Mouse (Mus musculus): ENCODE measurements at regions not wholly inside any gene's neighbourhood (a gene's known extent, or its start where the extent isn't known, plus 50 kb on each side); places are given as distances from the start of the nearest gene placed in this dataset.

- no peak for DNase-seq (ENCODE audit: low spot score)
Observed at GRCm38 (mm10) chr15:24793381-24793780, 620.2 kb downstream of the Basp1 start.

DNA sequence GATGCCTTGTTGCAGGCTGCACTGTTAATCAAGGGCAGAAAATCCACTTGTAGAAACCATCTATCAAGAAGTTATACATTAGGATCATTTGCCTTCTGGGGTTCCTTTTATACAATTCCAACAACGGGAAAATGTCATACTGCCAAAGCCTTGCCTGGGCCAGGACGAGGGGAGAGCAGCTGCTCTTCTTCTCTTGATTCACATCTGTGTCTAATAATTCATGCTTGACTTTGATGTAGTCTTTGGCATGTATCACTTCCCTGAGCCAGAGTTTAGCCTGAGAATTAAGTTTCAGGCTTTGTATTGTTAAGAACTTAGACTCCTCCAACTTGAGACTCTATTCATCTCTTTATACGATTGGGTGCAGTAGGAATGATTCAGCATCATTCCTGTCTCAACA lies 627.2 kb downstream of the Basp1 start:
- no peaks in the 10 kb centered on the region for H3K4me1 ChIP-seq (replicated peaks; ENCODE audit: control insufficient read depth, insufficient read depth, low read length)

More at GRCm38 (mm10) chr15:24793381-24793780, 620.2 kb downstream of the Basp1 start:
- no peak for ATAC-seq (replicated peaks; ENCODE audit: low FRiP score)
- H3K4me1 ChIP-seq (replicated peaks; ENCODE audit: control insufficient read depth, insufficient read depth, low read length), result no peaks in the 10 kb centered on the region
- 86% methylated on average over 4 of the region's 4 CpGs for WGBS
- no peaks in the 10 kb centered on the region for H3K27me3 ChIP-seq (replicated peaks; ENCODE audit: control insufficient read depth, insufficient read depth, low read length)
- H3K27ac ChIP-seq (ENCODE audit: low read depth, low read length), result no peak overlapping the region
- no peaks in the 10 kb centered on the region for H3K36me3 ChIP-seq (ENCODE audit: control insufficient read depth, insufficient read depth, low read length)
- no peak overlapping the region for H3K4me3 ChIP-seq (ENCODE audit: low read depth, low read length)
- H3K4me2 ChIP-seq, result no peak overlapping the region
- no peak overlapping the region for H3K9ac ChIP-seq (ENCODE audit: low read depth, low read length)
- no peaks in the 10 kb centered on the region for H3K9me3 ChIP-seq (ENCODE audit: control insufficient read depth, low read length)

DNA sequence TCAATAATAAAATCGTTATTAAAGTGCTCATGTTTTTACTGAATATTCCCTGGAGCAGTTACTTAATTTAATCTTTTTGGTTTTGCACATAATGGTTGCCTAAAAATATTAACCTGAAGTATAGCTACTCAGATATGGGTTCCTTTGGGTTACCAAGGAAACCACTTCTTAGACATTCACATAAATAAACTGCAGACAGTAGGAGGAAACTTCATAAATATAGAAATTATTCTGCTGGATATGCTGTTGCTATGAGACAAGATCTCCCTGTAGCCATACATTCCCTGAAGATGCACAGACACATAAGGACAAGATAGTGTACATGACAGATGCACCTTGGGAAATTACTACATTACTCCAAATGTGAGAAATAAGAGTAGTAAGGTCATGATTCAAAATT lies 635.3 kb downstream of the Basp1 start:
- no peak overlapping the region for H3K4me2 ChIP-seq
- 70% methylated on average over 1 of the region's 1 CpGs for WGBS
- no peak for DNase-seq (ENCODE audit: low spot score)

More for the DNA sequence above, 627.2 kb downstream of the Basp1 start:
- no peak overlapping the region for H3K4me3 ChIP-seq (ENCODE audit: low read depth, low read length)
- H3K27ac ChIP-seq (ENCODE audit: low read depth, low read length), result no peak overlapping the region
- DNase-seq (ENCODE audit: low spot score), result no peak
- no peaks in the 10 kb centered on the region for H3K36me3 ChIP-seq (ENCODE audit: control insufficient read depth, insufficient read depth, low read length)
- no peaks in the 10 kb centered on the region for H3K27me3 ChIP-seq (replicated peaks; ENCODE audit: control insufficient read depth, insufficient read depth, low read length)
- H3K9me3 ChIP-seq (ENCODE audit: control insufficient read depth, low read length), result no peaks in the 10 kb centered on the region
- ATAC-seq (replicated peaks; ENCODE audit: low FRiP score), result no peak
- no peak overlapping the region for H3K4me2 ChIP-seq
- H3K9ac ChIP-seq (ENCODE audit: low read depth, low read length), result no peak overlapping the region
- WGBS, result 68% methylated on average over 3 of the region's 3 CpGs

GRCm38 (mm10) chr15:24751480-24752157 lies 661.9 kb downstream of the Basp1 start:
- H3K27ac ChIP-seq (ENCODE audit: low read depth, low read length), result no peak overlapping the region
- H3K9ac ChIP-seq (ENCODE audit: low read depth, low read length), result no peak overlapping the region
- H3K36me3 ChIP-seq (ENCODE audit: control insufficient read depth, insufficient read depth, low read length), result no peaks in the 10 kb centered on the region
- H3K4me3 ChIP-seq (ENCODE audit: low read depth, low read length), result no peak overlapping the region
- H3K4me2 ChIP-seq, result no peak overlapping the region
- H3K27me3 ChIP-seq (replicated peaks; ENCODE audit: control insufficient read depth, insufficient read depth, low read length), result no peaks in the 10 kb centered on the region
- ATAC-seq (replicated peaks; ENCODE audit: low FRiP score) (no peak), DNase-seq (ENCODE audit: low spot score) (no peak)
- no peaks in the 10 kb centered on the region for H3K9me3 ChIP-seq (ENCODE audit: control insufficient read depth, low read length)
- WGBS, result 30% methylated on average over 2 of the region's 2 CpGs
- no peaks in the 10 kb centered on the region for H3K4me1 ChIP-seq (replicated peaks; ENCODE audit: control insufficient read depth, insufficient read depth, low read length)

More for the DNA sequence above, 635.3 kb downstream of the Basp1 start:
- no peaks in the 10 kb centered on the region for H3K9me3 ChIP-seq (ENCODE audit: control insufficient read depth, low read length)
- H3K36me3 ChIP-seq (ENCODE audit: control insufficient read depth, insufficient read depth, low read length), result no peaks in the 10 kb centered on the region
- ATAC-seq (replicated peaks; ENCODE audit: low FRiP score), result no peak
- no peaks in the 10 kb centered on the region for H3K4me1 ChIP-seq (replicated peaks; ENCODE audit: control insufficient read depth, insufficient read depth, low read length)
- H3K4me3 ChIP-seq (ENCODE audit: low read depth, low read length), result no peak overlapping the region
- H3K27ac ChIP-seq (ENCODE audit: low read depth, low read length), result no peak overlapping the region
- no peaks in the 10 kb centered on the region for H3K27me3 ChIP-seq (replicated peaks; ENCODE audit: control insufficient read depth, insufficient read depth, low read length)
- H3K9ac ChIP-seq (ENCODE audit: low read depth, low read length), result no peak overlapping the region

GRCm38 (mm10) chr15:24743240-24743639 lies 670.3 kb downstream of the Basp1 start:
- no peaks in the 10 kb centered on the region for H3K27me3 ChIP-seq (replicated peaks; ENCODE audit: control insufficient read depth, insufficient read depth, low read length)
- no peaks in the 10 kb centered on the region for H3K36me3 ChIP-seq (ENCODE audit: control insufficient read depth, insufficient read depth, low read length)
- no peaks in the 10 kb centered on the region for H3K9me3 ChIP-seq (ENCODE audit: control insufficient read depth, low read length)
- no peak overlapping the region for H3K9ac ChIP-seq (ENCODE audit: low read depth, low read length)
- no peaks in the 10 kb centered on the region for H3K4me1 ChIP-seq (replicated peaks; ENCODE audit: control insufficient read depth, insufficient read depth, low read length)
- WGBS, result 72% methylated on average over 6 of the region's 6 CpGs
- no peak for DNase-seq (ENCODE audit: low spot score)
- no peak overlapping the region for H3K27ac ChIP-seq (ENCODE audit: low read depth, low read length)
- H3K4me2 ChIP-seq, result no peak overlapping the region
- H3K4me3 ChIP-seq (ENCODE audit: low read depth, low read length), result no peak overlapping the region
- no peak for ATAC-seq (replicated peaks; ENCODE audit: low FRiP score)

GRCm38 (mm10) chr15:24725170-24725569 lies 688.4 kb downstream of the Basp1 start:
- Histone ChIP-seq H3K4me1 (replicated peaks; ENCODE audit: control insufficient read depth, insufficient read depth, low read length) (no peaks in the 10 kb centered on the region), H3K4me2 (no peak overlapping the region), H3K27me3 (replicated peaks; ENCODE audit: control insufficient read depth, insufficient read depth, low read length) (no peaks in the 10 kb centered on the region), H3K9ac (ENCODE audit: low read depth, low read length) (no peak overlapping the region), H3K4me3 (ENCODE audit: low read depth, low read length) (no peak overlapping the region), H3K36me3 (ENCODE audit: control insufficient read depth, insufficient read depth, low read length) (no peaks in the 10 kb centered on the region), H3K9me3 (ENCODE audit: control insufficient read depth, low read length) (no peaks in the 10 kb centered on the region), H3K27ac (ENCODE audit: low read depth, low read length) (no peak overlapping the region)
- DNase-seq (ENCODE audit: low spot score) (no peak), ATAC-seq (replicated peaks; ENCODE audit: low FRiP score) (no peak)
- 76% methylated on average over 4 of the region's 4 CpGs for WGBS

GRCm38 (mm10) chr15:24724664-24725063 lies 688.9 kb downstream of the Basp1 start:
- H3K9me3 ChIP-seq (ENCODE audit: control insufficient read depth, low read length), result no peaks in the 10 kb centered on the region
- H3K4me3 ChIP-seq (ENCODE audit: low read depth, low read length), result no peak overlapping the region

DNA sequence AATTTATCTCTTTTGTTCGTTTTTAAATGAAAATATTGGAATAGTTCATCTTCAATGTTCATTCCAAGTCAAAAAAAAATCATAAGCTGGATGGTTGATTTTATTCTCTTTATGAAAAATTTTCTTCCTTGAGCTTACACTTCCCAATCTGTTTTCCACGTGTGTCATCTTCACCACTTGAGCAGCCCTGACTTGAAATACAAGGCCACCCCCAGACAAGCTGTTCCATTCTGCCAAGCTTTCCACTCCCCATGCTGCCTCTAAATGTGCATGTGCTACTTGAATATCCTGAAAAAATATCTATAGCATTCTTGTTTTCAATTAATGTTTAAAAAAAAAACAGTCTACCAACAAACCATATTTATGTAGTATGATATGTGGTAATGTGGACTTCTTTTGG lies 693.2 kb downstream of the Basp1 start:
- DNase-seq (ENCODE audit: low spot score), result no peak
- no peaks in the 10 kb centered on the region for H3K27me3 ChIP-seq (replicated peaks; ENCODE audit: control insufficient read depth, insufficient read depth, low read length)
- 52% methylated on average over 2 of the region's 2 CpGs for WGBS
- no peak overlapping the region for H3K4me2 ChIP-seq
- H3K9ac ChIP-seq (ENCODE audit: low read depth, low read length), result no peak overlapping the region
- no peak overlapping the region for H3K27ac ChIP-seq (ENCODE audit: low read depth, low read length)
- no peaks in the 10 kb centered on the region for H3K36me3 ChIP-seq (ENCODE audit: control insufficient read depth, insufficient read depth, low read length)
- no peaks in the 10 kb centered on the region for H3K9me3 ChIP-seq (ENCODE audit: control insufficient read depth, low read length)
- H3K4me1 ChIP-seq (replicated peaks; ENCODE audit: control insufficient read depth, insufficient read depth, low read length), result no peaks in the 10 kb centered on the region
- H3K4me3 ChIP-seq (ENCODE audit: low read depth, low read length), result no peak overlapping the region
- ATAC-seq (replicated peaks; ENCODE audit: low FRiP score), result no peak

More at GRCm38 (mm10) chr15:24724664-24725063, 688.9 kb downstream of the Basp1 start:
- Histone ChIP-seq H3K4me1 (replicated peaks; ENCODE audit: control insufficient read depth, insufficient read depth, low read length) (no peaks in the 10 kb centered on the region), H3K9ac (ENCODE audit: low read depth, low read length) (no peak overlapping the region), H3K27ac (ENCODE audit: low read depth, low read length) (no peak overlapping the region), H3K27me3 (replicated peaks; ENCODE audit: control insufficient read depth, insufficient read depth, low read length) (no peaks in the 10 kb centered on the region), H3K36me3 (ENCODE audit: control insufficient read depth, insufficient read depth, low read length) (no peaks in the 10 kb centered on the region), H3K4me2 (no peak overlapping the region)
- WGBS, result 39% methylated on average over 4 of the region's 4 CpGs
- ATAC-seq (replicated peaks; ENCODE audit: low FRiP score) (no peak), DNase-seq (ENCODE audit: low spot score) (no peak)

- H3K4me2 ChIP-seq, result no peak overlapping the region
- no peaks in the 10 kb centered on the region for H3K36me3 ChIP-seq (ENCODE audit: control insufficient read depth, insufficient read depth, low read length)
- DNase-seq (ENCODE audit: low spot score) (no peak), ATAC-seq (replicated peaks; ENCODE audit: low FRiP score) (no peak)
- H3K27ac ChIP-seq (ENCODE audit: low read depth, low read length), result no peak overlapping the region
- 72% methylated on average over 4 of the region's 4 CpGs for WGBS
- H3K4me1 ChIP-seq (replicated peaks; ENCODE audit: control insufficient read depth, insufficient read depth, low read length), result no peaks in the 10 kb centered on the region
- H3K4me3 ChIP-seq (ENCODE audit: low read depth, low read length), result no peak overlapping the region
- no peak overlapping the region for H3K9ac ChIP-seq (ENCODE audit: low read depth, low read length)
- H3K27me3 ChIP-seq (replicated peaks; ENCODE audit: control insufficient read depth, insufficient read depth, low read length), result no peaks in the 10 kb centered on the region
- no peaks in the 10 kb centered on the region for H3K9me3 ChIP-seq (ENCODE audit: control insufficient read depth, low read length)
Observed at GRCm38 (mm10) chr15:24682167-24682566, 731.4 kb downstream of the Basp1 start.

Measured in liver, embryonic 11.5 days (tissue).